Mouse (Mus musculus) central nervous system, embryonic 14 days (tissue): ENCODE data around the gene Fbxo45. TPM values are rescaled to one million over a fixed set of nuclear protein-coding genes. Genes with fewer than 3 reads are reported as not detected.

Experiments used
- polyA plus RNA-seq: library from polyadenylated mRNA; depleted of rRNA; stranded (reverse); fragments of >200 nt; gene quantifications from 2 replicates; pipeline ENCODE4 v1.2.3, GENCODE M21; 2012; rRNA removed

Fbxo45 gene
- polyA plus RNA-seq = 23.2 and 24.9 TPM in 2 replicates

DNA sequence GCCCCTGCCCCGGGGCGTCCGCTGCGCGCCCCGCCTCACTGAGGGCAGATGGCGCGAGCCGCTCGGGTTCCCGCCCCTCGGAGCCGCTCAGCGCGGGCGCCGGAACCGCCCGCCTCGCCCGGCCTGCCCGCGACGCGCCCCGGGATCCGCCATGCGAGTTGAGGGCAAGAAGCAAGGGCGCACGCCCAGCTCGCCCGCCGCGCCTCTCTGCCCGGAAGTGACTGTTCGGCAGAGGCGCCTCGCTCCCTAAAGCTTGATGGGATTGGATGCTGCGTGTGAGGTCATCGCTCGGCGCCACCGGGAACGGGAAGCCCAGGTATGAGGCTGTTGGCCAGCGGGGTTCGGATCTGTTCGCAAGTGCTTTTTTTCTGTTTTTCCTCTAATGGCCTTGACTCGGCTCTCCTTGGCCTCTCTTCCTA is at the start of gene Fbxo45, which contains the start of gene Wdr53:
Fbxo45 (minus strand) TSS at position 207 of the 419 bp plus-strand sequence.
Wdr53 (plus strand) TSS at position 276 of the 419 bp plus-strand sequence.

DNA sequence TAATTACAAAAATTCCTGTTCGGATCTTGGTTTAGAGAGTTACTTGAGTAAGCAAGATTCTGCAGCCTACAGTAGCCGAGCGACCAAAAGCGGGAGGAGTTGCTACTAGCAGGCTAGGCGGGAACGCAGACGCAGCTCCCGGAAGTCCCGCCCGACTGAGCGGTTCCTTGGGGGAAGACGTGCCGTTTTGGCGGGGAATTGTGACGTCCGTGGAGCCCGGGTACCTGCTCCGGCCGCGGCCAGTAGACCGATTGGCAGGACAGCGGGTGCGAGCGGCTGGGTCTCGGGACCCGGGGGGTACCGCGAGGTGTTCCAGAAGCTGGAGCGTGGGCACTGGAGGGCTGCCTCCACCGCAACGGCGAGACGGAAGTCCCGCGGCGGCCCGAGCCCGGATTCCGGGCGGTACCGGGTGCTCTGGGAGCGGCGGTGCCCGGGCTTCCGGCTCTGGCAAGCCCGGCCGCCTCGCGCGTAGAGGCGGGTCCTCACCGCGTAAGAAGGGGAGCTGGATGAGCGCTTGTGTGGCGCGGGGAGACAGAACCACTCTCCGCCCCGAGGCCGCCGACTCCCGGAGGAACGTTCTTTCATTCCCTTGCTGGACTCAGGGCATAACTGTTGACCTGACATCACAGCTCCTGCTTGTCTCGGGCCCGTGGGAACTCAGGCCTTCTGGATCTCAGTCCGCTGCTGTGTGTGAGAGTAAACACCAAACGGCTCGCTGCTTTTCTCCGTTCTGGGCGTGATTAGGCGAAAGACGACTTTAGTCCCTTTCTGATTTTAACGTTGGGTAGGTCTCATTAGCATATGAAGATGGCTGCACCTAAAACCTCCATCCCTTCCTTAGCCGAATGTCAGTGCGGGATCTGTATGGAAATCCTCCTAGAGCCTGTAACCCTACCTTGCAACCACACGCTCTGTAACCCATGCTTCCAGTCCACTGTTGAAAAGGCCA is 30.6 kb upstream of the Fbxo45 start, which contains the start of gene Rnf168:
Rnf168 (plus strand) TSS at position 152 of the 949 bp plus-strand sequence.

DNA sequence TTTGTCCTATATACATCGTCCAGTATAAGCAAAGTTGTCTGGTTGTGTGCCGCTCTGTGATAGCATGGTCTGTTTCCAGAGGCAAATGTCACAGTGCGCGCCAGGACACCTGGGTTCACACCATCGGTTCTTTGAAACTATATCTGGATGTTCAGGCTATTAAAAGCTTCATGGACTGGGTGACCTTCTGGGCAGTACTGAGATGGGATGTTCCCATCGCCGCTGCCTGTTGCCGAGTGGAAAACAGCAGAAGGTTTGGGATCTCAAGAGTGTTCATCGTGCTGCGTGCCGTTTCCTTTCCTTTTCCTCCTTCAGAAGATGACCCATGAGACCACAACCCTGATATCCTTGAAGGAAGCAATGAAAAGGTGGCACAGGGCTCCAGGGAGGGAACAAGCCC is 24.3 kb upstream of the Fbxo45 start, which contains the start of gene Smco1:
Smco1 (plus strand) TSS at position 178 of the 400 bp plus-strand sequence.

Other genes with a start within 250 kb of the Fbxo45 start
- 19.0 and 20.3 TPM in 2 replicates for gene Senp5, start 243.9 kb downstream of the Fbxo45 start, polyA plus RNA-seq
- 31.5 and 33.8 TPM in 2 replicates for gene Pak2, start 167.8 kb downstream of the Fbxo45 start, polyA plus RNA-seq
- 80.2 and 89.8 TPM in 2 replicates for gene Pigx, start 147.4 kb downstream of the Fbxo45 start, polyA plus RNA-seq
- 24.7 and 27.2 TPM in 2 replicates for gene Cep19, start 147.4 kb downstream of the Fbxo45 start, polyA plus RNA-seq
- 6.1 and 7.8 TPM in 2 replicates for gene Nrros, start 81.6 kb downstream of the Fbxo45 start, polyA plus RNA-seq
- gene Bex6, start 67.3 kb downstream of the Fbxo45 start, polyA plus RNA-seq = not detected in 2 replicates
- gene Wdr53, start 69 bp upstream of the Fbxo45 start, polyA plus RNA-seq = 12.2 and 12.4 TPM in 2 replicates
- 0.04 TPM in 1 of 2 replicates, not detected in the other for gene Smco1, start 24.3 kb upstream of the Fbxo45 start, polyA plus RNA-seq
- gene Rnf168, start 30.3 kb upstream of the Fbxo45 start, polyA plus RNA-seq = 15.6 and 16.4 TPM in 2 replicates
- gene Ubxn7, start 85.1 kb upstream of the Fbxo45 start, polyA plus RNA-seq = 25.2 and 26.6 TPM in 2 replicates
- gene Tm4sf19, start 153.3 kb upstream of the Fbxo45 start, polyA plus RNA-seq = 0.06 and 0.09 TPM in 2 replicates
- gene Tctex1d2, start 172.5 kb upstream of the Fbxo45 start, polyA plus RNA-seq = 21.1 and 23.7 TPM in 2 replicates
- 29.9 and 30.6 TPM in 2 replicates for gene Pcyt1a, start 183.8 kb upstream of the Fbxo45 start, polyA plus RNA-seq
- gene Slc51a, start 240.7 kb upstream of the Fbxo45 start, polyA plus RNA-seq = 0.06 and 0.09 TPM in 2 replicates
- 0.11 TPM in 1 of 2 replicates, not detected in the other for gene Zdhhc19, start 249.1 kb upstream of the Fbxo45 start, polyA plus RNA-seq